Mouse (Mus musculus): ENCODE measurements around the gene Syncrip.
"Not testable (repeated sequence)": the region's sequence is repeated elsewhere in the genome, so short reads cannot be mapped to it uniquely, and the experiment has no call there.

The Syncrip gene

DNA sequence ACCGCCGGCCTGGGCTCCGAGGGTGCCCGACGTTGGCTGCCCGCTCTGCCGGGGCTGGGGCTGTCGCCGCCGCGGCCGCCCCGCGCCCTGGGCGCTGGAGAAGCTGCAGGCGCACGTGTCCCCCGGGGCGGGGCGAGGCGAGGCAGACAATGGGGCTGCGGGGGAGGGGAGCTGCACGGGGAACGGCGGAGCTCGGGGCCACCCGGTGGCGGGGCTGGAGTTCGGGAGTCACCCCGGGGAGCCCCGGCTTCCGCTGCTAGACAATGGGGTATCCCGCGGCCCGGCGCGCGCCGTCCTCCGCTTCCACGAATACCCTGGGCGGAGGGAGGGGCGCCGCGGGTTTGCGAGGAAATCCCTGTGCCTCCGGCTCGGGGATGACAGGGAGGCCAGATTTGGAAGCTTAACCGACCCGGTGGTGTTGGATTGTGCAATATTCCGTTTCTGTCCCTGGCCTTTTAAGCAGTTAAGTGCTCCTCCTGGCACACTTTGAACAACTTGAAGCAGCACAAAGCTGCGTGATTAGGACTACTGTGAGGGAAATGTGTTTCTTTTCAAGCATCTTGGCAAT, 539 bp upstream of the Syncrip start:
- DNase-seq (ENCODE audit: low spot score), result peak; percentile 76

GRCm38 (mm10) chr9:88481791-88482160, 598 bp downstream of the Syncrip start:
- peak; percentile 46 for DNase-seq (ENCODE audit: low spot score)

DNA sequence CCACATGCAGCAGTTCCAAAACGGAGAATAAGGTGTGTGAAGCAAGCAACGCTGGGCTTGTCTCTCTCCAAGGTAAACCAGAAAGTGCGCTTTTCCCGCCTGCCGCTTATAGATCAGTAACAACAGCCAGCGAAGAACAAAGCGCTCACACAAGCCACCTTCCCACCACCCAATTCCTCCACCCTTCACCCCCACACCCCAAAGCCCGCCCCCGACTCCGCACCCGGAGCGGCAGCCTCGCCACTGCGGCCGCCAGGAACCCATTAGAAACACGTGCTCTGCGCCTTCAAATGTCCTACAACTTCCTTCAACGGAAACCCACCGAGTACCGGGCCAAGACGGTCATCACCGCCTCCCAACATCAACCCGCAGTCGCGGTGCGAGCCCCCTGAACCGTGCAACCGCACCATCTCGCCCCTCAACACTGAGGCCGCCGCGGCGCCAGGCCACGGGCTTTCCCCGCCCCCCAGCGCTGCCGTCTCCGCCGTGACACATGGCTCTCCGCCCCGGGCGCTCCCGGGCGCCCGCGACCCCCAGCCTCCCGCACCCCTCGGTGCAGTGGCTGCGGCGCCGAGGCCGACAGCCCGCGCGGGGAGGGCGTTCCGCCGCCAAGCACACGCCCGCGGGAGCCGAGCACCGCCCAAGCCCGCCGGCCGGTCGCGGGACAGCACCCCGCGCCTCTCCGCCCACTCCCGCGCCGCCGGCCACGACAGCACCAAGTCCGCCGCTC, 1.1 kb downstream of the Syncrip start:
- DNase-seq (ENCODE audit: low spot score), result peak; percentile 18

GRCm38 (mm10) chr9:88480120-88480519, 2.3 kb downstream of the Syncrip start:
- no peak for DNase-seq (ENCODE audit: low spot score)

- no peak for DNase-seq (ENCODE audit: low spot score)
Measured at GRCm38 (mm10) chr9:88476138-88476537, 6.2 kb downstream of the Syncrip start.

DNA sequence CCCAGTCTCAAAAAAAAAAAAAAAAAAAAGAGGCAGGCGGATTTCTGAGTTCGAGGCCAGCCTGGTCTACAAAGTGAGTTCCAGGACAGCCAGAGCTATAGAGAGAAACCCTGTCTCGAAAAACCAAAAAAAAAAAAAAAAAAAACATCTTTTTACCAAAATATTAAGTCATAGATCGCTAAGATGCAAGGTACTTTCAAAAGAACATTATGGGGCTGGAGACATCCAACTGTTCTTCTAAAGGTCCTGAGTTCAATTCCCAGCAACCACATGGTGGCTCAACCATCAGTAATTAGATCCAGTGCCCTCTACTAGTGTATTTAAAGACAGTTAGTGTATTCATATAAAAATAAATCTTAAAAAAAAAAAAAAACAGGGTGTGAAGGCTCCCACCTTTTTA, 21.4 kb downstream of the Syncrip start:
- DNase-seq (ENCODE audit: low spot score), result not testable (repeated sequence)

- DNase-seq (ENCODE audit: low spot score), result no peak
Measured at GRCm38 (mm10) chr9:88439991-88440390, 42.4 kb downstream of the Syncrip start.

DNA sequence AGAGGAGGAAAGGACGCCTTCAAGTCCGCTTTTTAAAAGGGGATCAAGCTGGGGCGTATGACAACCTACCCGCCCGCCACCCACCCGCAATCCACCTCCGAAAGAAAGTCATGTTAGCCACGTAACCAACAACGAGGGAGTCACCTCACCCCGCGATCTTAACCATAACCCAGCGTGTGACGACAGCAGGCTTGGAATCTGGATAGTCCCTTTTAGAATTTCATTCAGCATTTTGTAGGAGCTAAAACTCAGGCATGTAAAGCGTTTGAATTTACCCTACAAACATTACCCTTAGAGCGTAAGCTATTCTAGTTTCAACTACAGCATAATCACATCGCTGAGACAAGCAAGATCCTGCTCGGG, 43.2 kb downstream of the Syncrip start:
- DNase-seq (ENCODE audit: low spot score), result no peak

DNA sequence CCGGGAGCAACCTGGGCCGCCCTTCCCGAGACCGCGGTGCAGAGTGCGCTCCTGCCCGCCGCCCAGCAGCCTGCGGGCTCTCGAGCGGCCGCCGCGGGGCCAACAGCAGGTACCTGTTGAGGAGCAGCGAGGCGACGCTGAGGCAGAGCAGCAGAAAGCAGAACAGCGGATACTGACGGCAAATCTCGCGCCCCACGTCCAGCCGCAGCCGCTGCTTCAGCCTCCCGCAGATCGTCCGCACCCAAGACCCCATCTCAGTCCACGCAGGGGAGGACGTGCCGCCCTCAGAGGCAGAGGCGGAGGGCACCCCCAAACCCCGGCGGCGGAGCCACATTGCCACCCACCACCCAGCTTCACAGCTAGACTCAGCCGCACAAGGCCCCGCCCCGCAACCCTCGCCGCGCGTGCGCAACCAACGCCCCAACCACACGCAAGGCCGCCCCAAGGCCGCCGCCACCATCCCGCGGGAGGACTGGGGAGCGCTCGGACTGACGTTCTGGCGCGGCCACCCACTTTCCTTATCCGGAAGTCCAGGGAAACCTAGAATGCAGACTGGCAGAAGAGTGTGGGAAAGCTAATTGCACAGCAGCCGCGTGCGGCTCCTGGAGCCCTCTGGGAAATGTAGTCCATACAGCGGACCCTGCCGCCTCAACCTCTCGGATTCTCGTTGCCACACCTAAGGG, 43.7 kb downstream of the Syncrip start, which contains the start of gene Snx14:
Gene Snx14 (minus strand): TSS at position 404 of the 683 bp plus-strand sequence.
- peak; percentile 91 for DNase-seq (ENCODE audit: low spot score)

DNA sequence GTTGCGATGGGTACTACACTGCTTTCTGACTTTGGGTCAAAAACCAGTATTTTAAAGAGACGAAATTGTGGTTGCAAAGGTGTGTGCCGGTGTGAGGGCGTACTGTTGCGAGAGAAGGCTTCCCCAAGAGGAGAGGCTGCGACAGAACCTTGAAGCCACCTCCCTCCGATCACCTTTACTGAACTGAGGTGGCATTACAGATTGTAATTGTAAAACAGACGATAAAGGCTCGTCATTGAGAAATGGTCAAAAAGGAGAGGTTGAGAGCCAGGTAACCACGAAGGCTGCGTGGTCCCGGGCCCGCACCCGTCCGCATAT, 44.2 kb downstream of the Syncrip start:
- DNase-seq (ENCODE audit: low spot score), result no peak

DNA sequence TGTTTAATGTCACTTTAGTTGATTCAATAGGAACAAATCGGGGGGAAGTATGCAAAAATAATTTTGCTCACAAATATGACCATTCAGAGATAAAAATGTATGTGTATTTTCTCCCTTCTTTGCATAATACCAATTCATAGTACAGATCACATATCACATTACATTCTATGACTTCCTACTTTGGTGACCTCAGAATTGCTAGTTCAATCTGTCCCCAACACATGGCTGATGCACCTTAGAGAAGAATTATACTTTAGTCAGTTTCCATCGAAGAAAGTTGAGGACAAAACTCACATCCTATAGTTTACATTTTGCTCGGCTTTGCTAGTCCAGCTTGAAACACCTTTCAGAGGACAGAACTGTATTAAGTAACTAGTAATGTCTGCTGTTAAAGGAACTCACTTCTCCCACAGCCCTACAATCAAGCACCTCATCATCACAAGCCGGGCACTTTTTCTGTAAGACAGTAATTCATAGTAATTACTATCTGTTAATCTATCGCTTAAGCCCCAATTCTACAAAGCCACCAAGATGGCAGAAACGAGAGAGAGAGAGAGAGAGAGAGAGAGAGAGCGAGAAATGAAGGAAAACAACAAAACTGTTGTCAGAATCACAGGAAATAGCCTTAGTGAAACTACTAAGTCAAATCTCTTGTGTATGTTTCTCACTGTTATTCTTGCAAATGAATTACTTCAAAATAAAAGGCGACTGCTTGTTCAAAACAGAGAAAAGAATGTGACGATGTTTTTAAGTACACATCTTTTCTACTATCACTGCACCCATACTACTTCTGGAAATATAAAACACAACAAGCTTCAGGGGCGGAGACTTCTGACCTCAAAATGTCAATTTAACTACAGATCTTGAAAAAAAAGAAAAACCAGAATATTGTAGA, 44.8 kb downstream of the Syncrip start:
- DNase-seq (ENCODE audit: low spot score), result no peak

- DNase-seq (ENCODE audit: low spot score), result no peak
Measured at GRCm38 (mm10) chr9:88424356-88424755, 58.0 kb downstream of the Syncrip start.

- DNase-seq (ENCODE audit: low spot score), result no peak
Measured at GRCm38 (mm10) chr9:88422428-88422827, 59.9 kb downstream of the Syncrip start.

DNA sequence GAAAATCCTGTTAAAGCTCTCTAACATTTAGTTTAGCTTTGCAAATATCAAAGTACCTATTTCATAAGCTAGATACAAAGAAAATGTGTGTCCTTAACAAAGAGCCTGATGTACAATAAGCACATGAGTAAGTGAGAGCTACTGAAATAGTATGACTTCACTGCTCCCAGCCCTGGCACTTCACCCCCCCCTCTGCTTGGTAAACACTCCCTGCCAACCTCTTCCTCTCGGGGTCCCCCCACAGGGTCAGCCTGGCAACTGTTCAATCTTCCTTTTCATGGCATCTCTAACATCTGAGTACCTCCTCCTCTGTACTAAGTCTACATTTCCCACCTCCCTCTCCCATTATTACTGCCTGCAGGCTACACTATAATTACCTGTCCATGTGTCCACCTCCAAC, 65.6 kb downstream of the Syncrip start:
- no peak for DNase-seq (ENCODE audit: low spot score)

- no peak for DNase-seq (ENCODE audit: low spot score)
Measured at GRCm38 (mm10) chr9:88409978-88410377, 72.4 kb downstream of the Syncrip start.

- DNase-seq (ENCODE audit: low spot score), result no peak
Measured at GRCm38 (mm10) chr9:88404515-88404914, 77.9 kb downstream of the Syncrip start.

GRCm38 (mm10) chr9:88404088-88404487, 78.3 kb downstream of the Syncrip start:
- DNase-seq (ENCODE audit: low spot score), result no peak

DNA sequence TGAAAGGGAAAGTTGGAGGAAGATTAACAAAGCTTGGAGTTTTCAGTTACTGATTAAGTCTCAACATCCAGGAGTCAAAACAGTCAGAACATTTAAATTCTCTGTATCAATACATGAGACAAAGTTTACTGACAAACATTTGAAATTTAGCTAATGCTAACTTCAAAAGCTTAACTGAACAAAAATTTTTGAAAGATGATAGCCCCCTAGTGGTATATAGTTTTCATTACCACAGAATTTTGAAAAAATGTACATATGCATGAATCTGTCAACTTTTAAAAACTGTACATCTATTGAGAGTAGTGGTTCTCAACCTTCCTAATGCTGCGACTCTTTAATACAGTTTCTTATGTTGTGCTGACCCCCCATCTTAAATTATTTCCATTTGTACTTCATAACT, 83.9 kb downstream of the Syncrip start:
- no peak for DNase-seq (ENCODE audit: low spot score)
